Mouse (Mus musculus) B cell, adult 62 days (primary cell): ENCODE data around the gene Tmem231. TPM values are rescaled to one million over a fixed set of nuclear protein-coding genes. Genes with fewer than 3 reads are reported as not detected.

Source experiments
- total RNA-seq: library from RNA; stranded (reverse); gene quantifications from 4 replicates; pipeline ENCODE4 v1.2.4, GENCODE M21; 2023

Gene Tmem231
- total RNA-seq: 3.0 to 4.5 TPM (median 3.8 TPM) in 4 replicates

GRCm38 (mm10) chr8:111933348-111934076, at the start of gene Tmem231:
Gene Tmem231, minus strand, starts transcription at chr8:111933881.

GRCm38 (mm10) chr8:111940171-111941100, 6.8 kb upstream of the Tmem231 start, which contains the start of gene Gabarapl2:
Gene Gabarapl2, plus strand, starts transcription at chr8:111940703.

GRCm38 (mm10) chr8:111909621-111910450, 23.8 kb downstream of the Tmem231 start, which contains the start of gene Chst5:
Gene Chst5, minus strand, starts transcription at chr8:111910447.

GRCm38 (mm10) chr8:111876355-111876948, 57.2 kb downstream of the Tmem231 start, which contains the start of gene Tmem170:
Gene Tmem170, minus strand, starts transcription at chr8:111876750.

Other genes starting within 250 kb of the Tmem231 start
- 0.69 to 1.4 TPM (median 1.3 TPM) in 3 of 4 replicates, not detected in the other for gene Ctrb1, start 242.9 kb downstream of the Tmem231 start, total RNA-seq
- 0.28 to 0.79 TPM (median 0.56 TPM) in 4 replicates for gene Bcar1, start 190.1 kb downstream of the Tmem231 start, total RNA-seq
- 36.6 to 44.2 TPM (median 39.9 TPM) in 4 replicates for gene Cfdp1, start 79.6 kb downstream of the Tmem231 start, total RNA-seq
- 3.2 to 4.1 TPM (median 3.7 TPM) in 4 replicates for gene Tmem170, start 57.1 kb downstream of the Tmem231 start, total RNA-seq
- not detected in 4 replicates for gene Chst5, start 23.4 kb downstream of the Tmem231 start, total RNA-seq
- gene Gabarapl2, start 6.8 kb upstream of the Tmem231 start, total RNA-seq: 110 to 123 TPM (median 118 TPM) in 4 replicates
- gene Adat1, start 58.4 kb upstream of the Tmem231 start, total RNA-seq: 3.4 to 4.3 TPM (median 3.7 TPM) in 4 replicates
- gene Kars, start 77.4 kb upstream of the Tmem231 start, total RNA-seq: 75.1 to 83.1 TPM (median 80.4 TPM) in 4 replicates
- 12.8 to 14.4 TPM (median 13.3 TPM) in 4 replicates for gene Terf2ip, start 77.5 kb upstream of the Tmem231 start, total RNA-seq
- gene Gm6793, start 81.2 kb upstream of the Tmem231 start, total RNA-seq: not detected in 4 replicates